13 mouse cellular contexts compared by ENCODE assay signal in genomic region chr8:118639606-118640005, GRCm38 (mm10).
DNase-seq lines count a peak whose midpoint lies in the region; ATAC-seq lines count a peak whose summit lies in the region.
"Had no signal": no experiment of that assay in that cellular context is flagged by ENCODE, and none has a peak within 500 bp of the region (broad histone marks: within the 10 kb centered on the region; RNA-seq: fewer than 3 reads in every experiment).

No protein-coding gene starts in this region.

- 91% methylated on average over 8 of the region's 8 CpGs for WGBS in heart, embryonic 10.5 days

- peak; percentile 28 to 30 for DNase-seq in heart, adult 9 months (ENCODE audit: low spot score in 2 of 2)
- DNase-seq in heart, embryonic 10.5 days (ENCODE audit: low spot score), result no peak
- peak; percentile 19 for DNase-seq in lung, postnatal 10 days
- DNase-seq in lung, adult 18-20 months, result no peak
- DNase-seq in cerebellum, postnatal 10 days, result peak; percentile 95
- peak; percentile 38 for DNase-seq in skeletal muscle tissue, adult 2 months (ENCODE audit: low read depth, low spot score)
- no peak for DNase-seq in gastrocnemius, adult 8-10 months (ENCODE audit: low spot score in 2 of 2)
- DNase-seq: layer of hippocampus, adult 9-11 months had no signal

- H3K27ac ChIP-seq in heart, embryonic 10.5 days, result no peak overlapping the region
- H3K27ac ChIP-seq: embryonic facial prominence, embryonic 12.5 days; hindbrain, embryonic 15.5 days; liver, embryonic 12.5 days; midbrain, embryonic 12.5 days had no signal

- no peaks in the 10 kb centered on the region for H3K27me3 ChIP-seq in heart, embryonic 10.5 days (ENCODE audit: insufficient read depth, poor library complexity, severe bottlenecking)
- H3K27me3 ChIP-seq: embryonic facial prominence, embryonic 12.5 days; hindbrain, embryonic 15.5 days; liver, embryonic 12.5 days; midbrain, embryonic 12.5 days had no signal

- H3K4me1 ChIP-seq in heart, embryonic 10.5 days, result 0 out of 2 replicates have a peak, but pooled peaks cover 5% of the 10 kb centered on the region
- H3K4me1 ChIP-seq: hindbrain, embryonic 15.5 days; liver, embryonic 12.5 days; midbrain, embryonic 12.5 days had no signal

- ATAC-seq in megakaryocyte-erythroid progenitor cell, adult 5-6 weeks (replicated peaks; ENCODE audit: low FRiP score, low TSS enrichment, poor library complexity, severe bottlenecking), result no peak
- ATAC-seq: liver, embryonic 12.5 days had no signal

- H3K9me3 ChIP-seq in heart, embryonic 10.5 days, result no peaks in the 10 kb centered on the region
- H3K9me3 ChIP-seq: embryonic facial prominence, embryonic 12.5 days; hindbrain, embryonic 15.5 days; liver, embryonic 12.5 days; midbrain, embryonic 12.5 days had no signal

- no peaks in the 10 kb centered on the region for H3K36me3 ChIP-seq in heart, embryonic 10.5 days
- H3K36me3 ChIP-seq: embryonic facial prominence, embryonic 12.5 days; hindbrain, embryonic 15.5 days; liver, embryonic 12.5 days; midbrain, embryonic 12.5 days had no signal

- no peak overlapping the region for H3K4me3 ChIP-seq in heart, embryonic 10.5 days
- H3K4me3 ChIP-seq: embryonic facial prominence, embryonic 12.5 days; hindbrain, embryonic 15.5 days; liver, embryonic 12.5 days; midbrain, embryonic 12.5 days had no signal

Comparison
In these comparisons a context has a peak if more than half of its experiments do, and no peak if none do; other contexts are left out.
1. DNase-seq: peak in heart, adult 9 months (2 of 2), lung, postnatal 10 days (single experiment), cerebellum, postnatal 10 days (2 of 2) and skeletal muscle tissue, adult 2 months (single experiment); none in heart, embryonic 10.5 days (single experiment), lung, adult 18-20 months (0 of 2) and gastrocnemius, adult 8-10 months (0 of 2).